ENCODE assay signal across 16 mouse cellular contexts in the genomic region with DNA sequence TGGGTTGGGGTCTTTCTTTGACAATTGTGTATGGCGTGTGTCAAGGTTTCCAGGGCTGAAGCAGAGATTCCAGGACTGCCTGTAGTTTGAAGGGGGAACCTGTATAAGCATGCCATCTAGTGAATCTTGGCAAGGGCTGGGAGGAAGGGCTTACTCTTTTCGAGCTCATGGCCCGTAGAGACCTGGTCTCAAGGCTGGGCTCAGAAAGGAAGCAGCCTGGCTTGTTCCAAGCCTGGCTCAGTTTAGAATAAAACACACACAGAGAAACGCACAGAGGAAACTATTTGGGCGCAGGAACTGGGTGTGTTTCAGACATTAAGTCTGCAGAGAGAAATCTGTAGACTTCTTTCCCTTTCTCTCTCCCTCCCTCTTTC.
DNase-seq lines count a peak whose midpoint lies in the region; ATAC-seq lines count a peak whose summit lies in the region.
"Had no signal": no experiment of that assay in that cellular context is flagged by ENCODE, and none has a peak within 500 bp of the region (broad histone marks: within the 10 kb centered on the region; RNA-seq: fewer than 3 reads in every experiment).

No protein-coding gene starts in this region.

- ATAC-seq in heart, embryonic 14.5 days (ENCODE audit: insufficient number of reproducible peaks, insufficient read depth, low FRiP score, low read depth), result no peak
- no peak for ATAC-seq in activated CD4-positive, CD25-positive, alpha-beta regulatory T cell, adult 4 months
- ATAC-seq: midbrain, embryonic 13.5 days had no signal

- intact Hi-C loops in gastrocnemius, postnatal 14 days (cut with DNase I; ENCODE audit: low total_unique reads), result no loop called here

- no peaks in the 10 kb centered on the region for H3K27me3 ChIP-seq in heart, embryonic 14.5 days (ENCODE audit: control insufficient read depth, insufficient read depth, low read length)
- H3K27me3 ChIP-seq: liver, embryonic 13.5 days; midbrain, embryonic 13.5 days; neural tube, embryonic 13.5 days had no signal

- no peaks in the 10 kb centered on the region for H3K36me3 ChIP-seq in heart, embryonic 14.5 days (ENCODE audit: control insufficient read depth, insufficient read depth, low read length)
- H3K36me3 ChIP-seq: G1E; liver, embryonic 13.5 days; midbrain, embryonic 13.5 days; neural tube, embryonic 13.5 days had no signal

- peak; percentile 40 for DNase-seq in gastrocnemius, postnatal 25 days
- DNase-seq in gastrocnemius, postnatal 14 days, result no peak
- DNase-seq in kidney, postnatal 10 days, result peak; percentile 16
- no peak for DNase-seq in kidney, postnatal 4 days
- peak; percentile 75 for DNase-seq in skeletal muscle tissue, adult 2 months (ENCODE audit: low read depth, low spot score)
- DNase-seq in layer of hippocampus, postnatal 36 days, result no peak
- DNase-seq: B cell, adult 2 months; cerebellum, adult 9-11 months; kidney, postnatal 36 days; liver, embryonic 13.5 days; retina, postnatal 1 day had no signal

- peak overlapping the region; percentile 5; the same call in 1 of the 2 replicates for H3K4me2 ChIP-seq in heart, embryonic 14.5 days (ENCODE audit: low read length)
- H3K4me2 ChIP-seq: liver, embryonic 13.5 days; midbrain, embryonic 13.5 days; neural tube, embryonic 13.5 days had no signal

- peaks cover 6% of the 10 kb centered on the region for H3K9me3 ChIP-seq in heart, embryonic 14.5 days (ENCODE audit: control insufficient read depth, low read length)
- H3K9me3 ChIP-seq: liver, embryonic 13.5 days; midbrain, embryonic 13.5 days; neural tube, embryonic 13.5 days had no signal

- peaks cover 4 to 6% of the 10 kb centered on the region in 2 experiments; a peak in 3 of 4 replicates for H3K4me1 ChIP-seq in heart, embryonic 14.5 days (ENCODE audit: control insufficient read depth in 2 of 2, insufficient read depth in 2 of 2, low read length in 2 of 2)
- H3K4me1 ChIP-seq: liver, embryonic 13.5 days; midbrain, embryonic 13.5 days; neural tube, embryonic 13.5 days had no signal

- peak overlapping the region; percentile 43 to 56 for H3K27ac ChIP-seq in heart, embryonic 14.5 days (replicated peaks in 1 of 2; ENCODE audit: control insufficient read depth in 1 of 2, insufficient read depth in 1 of 2, low read depth in 2 of 2, low read length in 2 of 2)
- H3K27ac ChIP-seq: liver, embryonic 13.5 days; midbrain, embryonic 13.5 days; neural tube, embryonic 13.5 days had no signal

- no peak overlapping the region for H3K4me3 ChIP-seq in heart, embryonic 14.5 days (ENCODE audit: control insufficient read depth in 1 of 2, insufficient read depth in 1 of 2, low read depth in 1 of 2, low read length in 2 of 2)
- H3K4me3 ChIP-seq: liver, embryonic 13.5 days; midbrain, embryonic 13.5 days; neural tube, embryonic 13.5 days had no signal

- whole genome bisulfite sequencing in heart, embryonic 14.5 days, result 43% methylated on average over 5 of the region's 5 CpGs

- no peak overlapping the region for H3K9ac ChIP-seq in heart, embryonic 14.5 days (ENCODE audit: low read length)
- H3K9ac ChIP-seq: liver, embryonic 13.5 days; midbrain, embryonic 13.5 days; neural tube, embryonic 13.5 days had no signal

Comparison
In these comparisons a context has a peak if more than half of its experiments do, and no peak if none do; other contexts are left out.
1. DNase-seq: peak in gastrocnemius, postnatal 25 days (single experiment), kidney, postnatal 10 days (single experiment) and skeletal muscle tissue, adult 2 months (single experiment); none in gastrocnemius, postnatal 14 days (single experiment), kidney, postnatal 4 days (0 of 2) and layer of hippocampus, postnatal 36 days (0 of 2).